Mouse (Mus musculus) c-Kit-positive CD71-positive TER-119-positive erythroid progenitor cells, embryonic 14.5 days (primary cell): ENCODE data around the gene 6430571L13Rik.
A peak's percentile ranks its signal among the peaks of the same experiment; 100 is the strongest.
"Not testable (repeated sequence)": the region's sequence is repeated elsewhere in the genome, so short reads cannot be mapped to it uniquely, and the experiment has no call there.

Source experiments
- DNase-seq: peaks from one replicate; pipeline ENCODE4 v3.0.0-alpha.2; 2013; ENCODE audit warnings: low spot score

Gene 6430571L13Rik

GRCm38 (mm10) chr9:107340267-107340859 is at the start of gene 6430571L13Rik:
Gene 6430571L13Rik, plus strand, starts transcription at chr9:107340602.
- DNase-seq, result peak; percentile 81

GRCm38 (mm10) chr9:107290897-107291296 is 49.5 kb upstream of the 6430571L13Rik start:
- no peak for DNase-seq

- DNase-seq, result peak; percentile 83
Measured at GRCm38 (mm10) chr9:107294249-107294648, 46.2 kb upstream of the 6430571L13Rik start.

- DNase-seq, result peak; percentile 87
Measured at GRCm38 (mm10) chr9:107295616-107296015, 44.8 kb upstream of the 6430571L13Rik start.

- no peak for DNase-seq
Measured at GRCm38 (mm10) chr9:107296016-107296040, 44.6 kb upstream of the 6430571L13Rik start, which contains the start of gene Cish. Gene Cish, plus strand, starts transcription at chr9:107296026.

GRCm38 (mm10) chr9:107296041-107296440 is 44.4 kb upstream of the 6430571L13Rik start:
- DNase-seq, result no peak

GRCm38 (mm10) chr9:107296501-107296965 is 43.9 kb upstream of the 6430571L13Rik start:
- DNase-seq, result peak; percentile 100

- DNase-seq, result no peak
Measured at GRCm38 (mm10) chr9:107297059-107297458, 43.3 kb upstream of the 6430571L13Rik start.

GRCm38 (mm10) chr9:107297658-107298057 is 42.7 kb upstream of the 6430571L13Rik start:
- DNase-seq, result no peak

GRCm38 (mm10) chr9:107298059-107298780 is 42.2 kb upstream of the 6430571L13Rik start:
- peak; percentile 76 for DNase-seq

- DNase-seq, result no peak
Measured at GRCm38 (mm10) chr9:107298876-107299275, 41.5 kb upstream of the 6430571L13Rik start.

- DNase-seq, result no peak
Measured at GRCm38 (mm10) chr9:107299783-107300182, 40.6 kb upstream of the 6430571L13Rik start.

- DNase-seq, result no peak
Measured at GRCm38 (mm10) chr9:107300224-107300973, 40.0 kb upstream of the 6430571L13Rik start.

- DNase-seq, result no peak
Measured at GRCm38 (mm10) chr9:107301554-107302331, 38.7 kb upstream of the 6430571L13Rik start.

GRCm38 (mm10) chr9:107302592-107302991 is 37.8 kb upstream of the 6430571L13Rik start:
- DNase-seq, result no peak

GRCm38 (mm10) chr9:107303121-107303820 is 37.1 kb upstream of the 6430571L13Rik start:
- no peak for DNase-seq

GRCm38 (mm10) chr9:107303900-107304299 is 36.5 kb upstream of the 6430571L13Rik start:
- DNase-seq, result no peak

- no peak for DNase-seq
Measured at GRCm38 (mm10) chr9:107304383-107304782, 36.0 kb upstream of the 6430571L13Rik start.

- no peak for DNase-seq
Measured at GRCm38 (mm10) chr9:107305012-107305411, 35.4 kb upstream of the 6430571L13Rik start.

GRCm38 (mm10) chr9:107305601-107306542 is 34.5 kb upstream of the 6430571L13Rik start:
- no peak for DNase-seq

- not testable (repeated sequence) for DNase-seq
Measured at GRCm38 (mm10) chr9:107306673-107307072, 33.7 kb upstream of the 6430571L13Rik start.
